9 mouse cellular contexts compared by ENCODE assay signal in the genomic region with DNA sequence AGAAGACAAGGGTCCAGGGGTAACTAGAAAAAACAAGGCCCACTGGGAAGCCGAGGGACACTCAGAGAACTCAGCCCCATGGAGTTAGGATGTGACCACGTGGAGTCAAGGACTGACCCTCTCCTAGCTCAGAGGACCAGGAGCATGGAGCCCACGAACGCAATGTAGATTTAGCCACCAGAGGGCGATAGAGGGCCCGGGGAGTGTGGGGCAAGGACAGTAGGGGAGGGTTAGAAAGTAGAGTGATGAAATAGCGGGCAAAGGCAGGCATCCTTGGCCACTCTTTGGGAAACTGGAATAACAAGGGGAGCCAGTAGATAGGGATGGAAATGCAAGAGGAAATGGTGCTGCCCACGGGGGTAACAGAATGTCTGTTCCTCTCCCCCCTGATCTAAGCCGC. TPM values are rescaled to one million over a fixed set of nuclear protein-coding genes. Genes with fewer than 3 reads are reported as not detected.
DNase-seq lines count a peak whose midpoint lies in the region; ATAC-seq and TF ChIP-seq lines count a peak whose summit lies in the region.
"Had no signal": no experiment of that assay in that cellular context is flagged by ENCODE, and none has a peak within 500 bp of the region (broad histone marks: within the 10 kb centered on the region; RNA-seq: fewer than 3 reads in every experiment).

No protein-coding gene starts in this region.

- no peaks in the 10 kb centered on the region for H3K4me1 ChIP-seq in heart, postnatal 0 days (ENCODE audit: control insufficient read depth, insufficient read depth)
- no peaks in the 10 kb centered on the region for H3K4me1 ChIP-seq in stomach, postnatal 0 days (replicated peaks; ENCODE audit: control insufficient read depth, insufficient read depth)
- H3K4me1 ChIP-seq: stomach, embryonic 15.5 days had no signal

- no peak for ATAC-seq in heart, postnatal 0 days (ENCODE audit: insufficient read depth, low read depth)
- ATAC-seq in stomach, postnatal 0 days (ENCODE audit: low FRiP score, low TSS enrichment), result no peak

- TF ChIP-seq EP300 in heart, postnatal 0 days (IDR thresholded peaks at IDR 0.05; ENCODE audit: low read depth), result no peak
- TF ChIP-seq EP300 in stomach, postnatal 0 days (optimal IDR thresholded peaks at IDR 0.05), result no peak

- H3K36me3 ChIP-seq in heart, postnatal 0 days (replicated peaks; ENCODE audit: control insufficient read depth, insufficient read depth, low read length), result no peaks in the 10 kb centered on the region
- no peaks in the 10 kb centered on the region for H3K36me3 ChIP-seq in stomach, postnatal 0 days (ENCODE audit: control insufficient read depth, insufficient read depth, low read length)
- H3K36me3 ChIP-seq: stomach, embryonic 15.5 days had no signal

- no peaks in the 10 kb centered on the region for H3K27me3 ChIP-seq in heart, postnatal 0 days (ENCODE audit: control insufficient read depth, insufficient read depth, low read length)
- H3K27me3 ChIP-seq in stomach, postnatal 0 days (ENCODE audit: control insufficient read depth, insufficient read depth, low read length), result no peaks in the 10 kb centered on the region
- H3K27me3 ChIP-seq: stomach, embryonic 15.5 days had no signal

- no peak for DNase-seq in heart, postnatal 0 days (ENCODE audit: low spot score)
- DNase-seq in heart, adult 8-10 months (ENCODE audit: low spot score), result no peak
- peak; percentile 30 for DNase-seq in CD4-positive helper T cell, adult 2 months (ENCODE audit: low read depth, low spot score)
- peak; percentile 61 to 73 for DNase-seq in adrenal gland, adult 18-20 months (ENCODE audit: low spot score in 2 of 2)
- peak; percentile 14 for DNase-seq in large intestine, adult 2 months (ENCODE audit: low read depth, low spot score)
- DNase-seq in stomach, postnatal 0 days (ENCODE audit: low spot score), result peak; percentile 24
- no peak for DNase-seq in right cerebral cortex, adult 2 months (ENCODE audit: low spot score in 2 of 2)
- no peak for DNase-seq in gastrocnemius, postnatal 14 days

- H3K4me2 ChIP-seq in heart, postnatal 0 days (ENCODE audit: low read depth, low read length), result no peak overlapping the region
- H3K4me2 ChIP-seq in stomach, postnatal 0 days (replicated peaks; ENCODE audit: low read depth), result no peak overlapping the region
- H3K4me2 ChIP-seq: stomach, embryonic 15.5 days had no signal

- no peak overlapping the region for H3K27ac ChIP-seq in heart, postnatal 0 days (ENCODE audit: low read depth)
- H3K27ac ChIP-seq in stomach, postnatal 0 days (replicated peaks), result no peak overlapping the region
- H3K27ac ChIP-seq: stomach, embryonic 15.5 days had no signal

- peak; percentile 71 for TF ChIP-seq CTCF in heart, postnatal 0 days (IDR thresholded peaks at IDR 0.05; ENCODE audit: low read depth)
- peak; percentile 72 for TF ChIP-seq CTCF in stomach, postnatal 0 days (IDR thresholded peaks at IDR 0.05; ENCODE audit: low read depth)

- no peak overlapping the region for H3K9ac ChIP-seq in heart, postnatal 0 days (replicated peaks; ENCODE audit: low read depth, low read length)
- no peak overlapping the region for H3K9ac ChIP-seq in stomach, postnatal 0 days (ENCODE audit: low read length)
- H3K9ac ChIP-seq: stomach, embryonic 15.5 days had no signal

- H3K9me3 ChIP-seq in heart, postnatal 0 days (replicated peaks; ENCODE audit: control insufficient read depth, low read length), result no peaks in the 10 kb centered on the region
- no peaks in the 10 kb centered on the region for H3K9me3 ChIP-seq in stomach, postnatal 0 days (ENCODE audit: control insufficient read depth, low read length)
- H3K9me3 ChIP-seq: stomach, embryonic 15.5 days had no signal

- no peak overlapping the region for H3K4me3 ChIP-seq in heart, postnatal 0 days (ENCODE audit: low read depth, low read length)
- no peak overlapping the region for H3K4me3 ChIP-seq in stomach, postnatal 0 days (ENCODE audit: low read depth, low read length)
- H3K4me3 ChIP-seq: stomach, embryonic 15.5 days had no signal

- intact Hi-C loops in gastrocnemius, postnatal 14 days (cut with DNase I; ENCODE audit: low total_unique reads), result no loop called here

- 39% methylated on average over 9 of the region's 9 CpGs for WGBS in heart, postnatal 0 days
- 40% methylated on average over 9 of the region's 9 CpGs for WGBS in large intestine, adult 2 months
- WGBS in stomach, postnatal 0 days, result 45% methylated on average over 9 of the region's 9 CpGs

RNA-seq across cellular contexts. Expression of a gene that starts 26.5 kb away (rescaled TPM):
- total RNA-seq in heart, postnatal 0 days (2014; rRNA removed; ENCODE audit: low replicate concordance), result 1.9 and 22.1 TPM in 2 replicates
- polyA plus RNA-seq in heart, postnatal 0 days (2015; fragmentation: Nextera tagmentation; extraction: Ambion mirVana), result 1.8 and 2.1 TPM in 2 replicates
- 10 to 100 TPM; 12.0 to 21.0 (median 17.8) TPM for total RNA-seq in heart, adult 8-10 months (2022)
- under 1 TPM; 0.27 to 0.35 TPM for total RNA-seq in adrenal gland, adult 18-20 months (2021)
- 0.31 and 1.4 TPM in 2 replicates for polyA plus RNA-seq in large intestine, adult 2 months (2012; rRNA removed)
- polyA plus RNA-seq in stomach, postnatal 0 days (2015; fragmentation: Nextera tagmentation; extraction: Ambion mirVana), result 0.08 and 0.13 TPM in 2 replicates
- 100 to 1,000 TPM; 124 to 167 TPM for total RNA-seq in gastrocnemius, postnatal 14 days (2021)

Comparison
In these comparisons a context has a peak if more than half of its experiments do, and no peak if none do; other contexts are left out.
1. DNase-seq: peak in CD4-positive helper T cell, adult 2 months (single experiment), adrenal gland, adult 18-20 months (2 of 2), large intestine, adult 2 months (single experiment) and stomach, postnatal 0 days (single experiment); none in heart, postnatal 0 days (single experiment), heart, adult 8-10 months (single experiment), right cerebral cortex, adult 2 months (0 of 2) and gastrocnemius, postnatal 14 days (single experiment).